ENCODE assay signal across 14 mouse cellular contexts in genomic region chr15:25715996-25716395, GRCm38 (mm10).
DNase-seq lines count a peak whose midpoint lies in the region; ATAC-seq and TF ChIP-seq lines count a peak whose summit lies in the region.
"Had no signal": no experiment of that assay in that cellular context is flagged by ENCODE, and none has a peak within 500 bp of the region (broad histone marks: within the 10 kb centered on the region; RNA-seq: fewer than 3 reads in every experiment).

No protein-coding gene starts in this region.

- no peak overlapping the region for H3K4me2 ChIP-seq in embryonic facial prominence, embryonic 12.5 days (replicated peaks)
- no peak overlapping the region for H3K4me2 ChIP-seq in midbrain, embryonic 11.5 days
- no peak overlapping the region for H3K4me2 ChIP-seq in liver, embryonic 16.5 days (ENCODE audit: low read depth, low read length)
- H3K4me2 ChIP-seq in stomach, postnatal 0 days (replicated peaks; ENCODE audit: low read depth) = no peak overlapping the region
- H3K4me2 ChIP-seq: heart, embryonic 13.5 days had no signal

- H3K9me3 ChIP-seq in embryonic facial prominence, embryonic 12.5 days = 0 out of 2 replicates have a peak, but pooled peaks cover 3% of the 10 kb centered on the region
- no peaks in the 10 kb centered on the region for H3K9me3 ChIP-seq in embryonic facial prominence, embryonic 10.5 days
- no peaks in the 10 kb centered on the region for H3K9me3 ChIP-seq in midbrain, embryonic 11.5 days (ENCODE audit: control insufficient read depth, low read length)
- H3K9me3 ChIP-seq in midbrain, embryonic 10.5 days (replicated peaks) = no peaks in the 10 kb centered on the region
- H3K9me3 ChIP-seq in liver, embryonic 16.5 days (replicated peaks; ENCODE audit: control insufficient read depth, low read length) = no peaks in the 10 kb centered on the region
- no peaks in the 10 kb centered on the region for H3K9me3 ChIP-seq in stomach, postnatal 0 days (ENCODE audit: control insufficient read depth, low read length)
- H3K9me3 ChIP-seq: heart, embryonic 13.5 days had no signal

- H3K27ac ChIP-seq in embryonic facial prominence, embryonic 12.5 days = no peak overlapping the region
- H3K27ac ChIP-seq in embryonic facial prominence, embryonic 10.5 days (replicated peaks) = no peak overlapping the region
- no peak overlapping the region for H3K27ac ChIP-seq in midbrain, embryonic 11.5 days (ENCODE audit: low read depth, low read length)
- H3K27ac ChIP-seq in midbrain, embryonic 10.5 days (replicated peaks) = no peak overlapping the region
- H3K27ac ChIP-seq in liver, embryonic 16.5 days (ENCODE audit: low read length) = peak overlapping the region; percentile 59
- 0 out of 2 replicates have a peak overlapping the region, but pooled peaks have one; percentile 8 for H3K27ac ChIP-seq in stomach, postnatal 0 days (replicated peaks)
- H3K27ac ChIP-seq: heart, embryonic 13.5 days had no signal

- no peak for TF ChIP-seq CTCF in stomach, postnatal 0 days (IDR thresholded peaks at IDR 0.05; ENCODE audit: low read depth)

- H3K4me3 ChIP-seq in embryonic facial prominence, embryonic 12.5 days = no peak overlapping the region
- H3K4me3 ChIP-seq in embryonic facial prominence, embryonic 10.5 days = no peak overlapping the region
- H3K4me3 ChIP-seq in midbrain, embryonic 11.5 days (ENCODE audit: low read depth, low read length) = no peak overlapping the region
- H3K4me3 ChIP-seq in midbrain, embryonic 10.5 days = no peak overlapping the region
- no peak overlapping the region for H3K4me3 ChIP-seq in liver, embryonic 16.5 days (ENCODE audit: low read depth, low read length)
- no peak overlapping the region for H3K4me3 ChIP-seq in stomach, postnatal 0 days (ENCODE audit: low read depth, low read length)
- H3K4me3 ChIP-seq: erythroblast, embryonic 14.5 days; heart, embryonic 13.5 days had no signal

- TF ChIP-seq EP300 in stomach, postnatal 0 days (optimal IDR thresholded peaks at IDR 0.05) = no peak

- H3K4me1 ChIP-seq in embryonic facial prominence, embryonic 12.5 days = peaks cover 12% of the 10 kb centered on the region; the same call in 1 of the 2 replicates
- peaks cover 12% of the 10 kb centered on the region for H3K4me1 ChIP-seq in embryonic facial prominence, embryonic 10.5 days
- H3K4me1 ChIP-seq in midbrain, embryonic 11.5 days (ENCODE audit: control insufficient read depth, insufficient read depth, low read length) = peaks cover 8% of the 10 kb centered on the region
- H3K4me1 ChIP-seq in midbrain, embryonic 10.5 days = peaks cover 30% of the 10 kb centered on the region
- peaks cover 3% of the 10 kb centered on the region; the same call in 1 of the 2 replicates for H3K4me1 ChIP-seq in liver, embryonic 16.5 days (ENCODE audit: control insufficient read depth, low read depth, low read length)
- no peaks in the 10 kb centered on the region for H3K4me1 ChIP-seq in stomach, postnatal 0 days (replicated peaks; ENCODE audit: control insufficient read depth, insufficient read depth)

- 83% methylated on average over 11 of the region's 11 CpGs for WGBS in embryonic facial prominence, embryonic 12.5 days
- 79% methylated on average over 11 of the region's 11 CpGs for WGBS in embryonic facial prominence, embryonic 10.5 days
- WGBS in midbrain, embryonic 11.5 days = 56% methylated on average over 11 of the region's 11 CpGs
- WGBS in midbrain, embryonic 10.5 days = 71% methylated on average over 11 of the region's 11 CpGs
- 60% methylated on average over 11 of the region's 11 CpGs for WGBS in liver, embryonic 16.5 days (ENCODE audit: insufficient replicate concordance)
- 67% methylated on average over 11 of the region's 11 CpGs for WGBS in stomach, postnatal 0 days

- no peak overlapping the region for H3K9ac ChIP-seq in embryonic facial prominence, embryonic 12.5 days
- no peak overlapping the region for H3K9ac ChIP-seq in midbrain, embryonic 11.5 days (ENCODE audit: low read length)
- no peak overlapping the region for H3K9ac ChIP-seq in liver, embryonic 16.5 days (ENCODE audit: low read depth, low read length)
- no peak overlapping the region for H3K9ac ChIP-seq in stomach, postnatal 0 days (ENCODE audit: low read length)
- H3K9ac ChIP-seq: heart, embryonic 13.5 days had no signal

- ATAC-seq in embryonic facial prominence, embryonic 12.5 days (ENCODE audit: insufficient number of reproducible peaks, insufficient read depth, low FRiP score, low TSS enrichment) = 0 out of 2 replicates have a peak, but pooled peaks have one; percentile 4
- ATAC-seq in midbrain, embryonic 11.5 days (ENCODE audit: low FRiP score) = peak; percentile 45; the same call in 1 of the 2 replicates
- no peak for ATAC-seq in liver, embryonic 16.5 days (ENCODE audit: low read depth)
- ATAC-seq in stomach, postnatal 0 days (ENCODE audit: low FRiP score, low TSS enrichment) = no peak
- ATAC-seq in megakaryocyte-erythroid progenitor cell, adult 5-6 weeks (replicated peaks; ENCODE audit: low FRiP score, low TSS enrichment, poor library complexity, severe bottlenecking) = no peak
- ATAC-seq: inflammation-experienced regulatory T-cells, adult 6 months had no signal

- DNase-seq in embryonic facial prominence, embryonic 10.5 days (ENCODE audit: low spot score) = no peak
- DNase-seq in midbrain, embryonic 11.5 days (ENCODE audit: low spot score, missing footprints) = no peak
- DNase-seq in midbrain, embryonic 10.5 days (ENCODE audit: low spot score) = no peak
- DNase-seq in stomach, postnatal 0 days (ENCODE audit: low spot score) = no peak
- no peak for DNase-seq in urinary bladder, adult 18-20 months (ENCODE audit: low spot score in 2 of 2)
- DNase-seq: adrenal gland, postnatal 25 days; layer of hippocampus, postnatal 36 days; right cerebral cortex, postnatal 25 days had no signal

- peaks cover 10% of the 10 kb centered on the region; the same call in 1 of the 2 replicates for H3K36me3 ChIP-seq in embryonic facial prominence, embryonic 12.5 days
- H3K36me3 ChIP-seq in embryonic facial prominence, embryonic 10.5 days (replicated peaks) = peaks cover 26% of the 10 kb centered on the region
- no peaks in the 10 kb centered on the region for H3K36me3 ChIP-seq in midbrain, embryonic 11.5 days (ENCODE audit: control insufficient read depth, insufficient read depth, low read length)
- peaks cover 6% of the 10 kb centered on the region; the same call in 1 of the 2 replicates for H3K36me3 ChIP-seq in midbrain, embryonic 10.5 days
- no peaks in the 10 kb centered on the region for H3K36me3 ChIP-seq in liver, embryonic 16.5 days (ENCODE audit: control insufficient read depth, insufficient read depth)
- H3K36me3 ChIP-seq in stomach, postnatal 0 days (ENCODE audit: control insufficient read depth, insufficient read depth, low read length) = no peaks in the 10 kb centered on the region
- H3K36me3 ChIP-seq: heart, embryonic 13.5 days had no signal

- no peaks in the 10 kb centered on the region for H3K27me3 ChIP-seq in embryonic facial prominence, embryonic 12.5 days
- no peaks in the 10 kb centered on the region for H3K27me3 ChIP-seq in embryonic facial prominence, embryonic 10.5 days (replicated peaks; ENCODE audit: low read depth, poor library complexity, severe bottlenecking)
- no peaks in the 10 kb centered on the region for H3K27me3 ChIP-seq in midbrain, embryonic 11.5 days (ENCODE audit: control insufficient read depth, insufficient read depth, low read length)
- peaks cover 19% of the 10 kb centered on the region; the same call in 1 of the 2 replicates for H3K27me3 ChIP-seq in midbrain, embryonic 10.5 days (ENCODE audit: low read depth, poor library complexity, severe bottlenecking)
- no peaks in the 10 kb centered on the region for H3K27me3 ChIP-seq in liver, embryonic 16.5 days (ENCODE audit: control insufficient read depth, insufficient read depth, low read depth, low read length)
- H3K27me3 ChIP-seq in stomach, postnatal 0 days (ENCODE audit: control insufficient read depth, insufficient read depth, low read length) = no peaks in the 10 kb centered on the region

Comparison
In these comparisons a context has a peak if more than half of its experiments do, and no peak if none do; other contexts are left out.
1. ATAC-seq: peak in embryonic facial prominence, embryonic 12.5 days (single experiment) and midbrain, embryonic 11.5 days (single experiment); none in liver, embryonic 16.5 days (single experiment), stomach, postnatal 0 days (single experiment) and megakaryocyte-erythroid progenitor cell, adult 5-6 weeks (single experiment).
2. H3K27ac ChIP-seq: peak in liver, embryonic 16.5 days (single experiment) and stomach, postnatal 0 days (single experiment); none in embryonic facial prominence, embryonic 12.5 days (single experiment), embryonic facial prominence, embryonic 10.5 days (single experiment), midbrain, embryonic 11.5 days (single experiment) and midbrain, embryonic 10.5 days (single experiment).